Mouse (Mus musculus): ENCODE data around the gene Epm2a.

Gene Epm2a

GRCm38 (mm10) chr10:11429059-11429812 lies 86.0 kb downstream of the Epm2a start:
- no peak for DNase-seq

- DNase-seq = peak; percentile 19
These were observed 93.8 kb downstream of the Epm2a start for GRCm38 (mm10) chr10:11436961-11437360.

- no peak for DNase-seq
These were observed 95.3 kb downstream of the Epm2a start for GRCm38 (mm10) chr10:11438461-11438860.

- DNase-seq = no peak
These were observed 96.1 kb downstream of the Epm2a start for GRCm38 (mm10) chr10:11439342-11439741.

DNA sequence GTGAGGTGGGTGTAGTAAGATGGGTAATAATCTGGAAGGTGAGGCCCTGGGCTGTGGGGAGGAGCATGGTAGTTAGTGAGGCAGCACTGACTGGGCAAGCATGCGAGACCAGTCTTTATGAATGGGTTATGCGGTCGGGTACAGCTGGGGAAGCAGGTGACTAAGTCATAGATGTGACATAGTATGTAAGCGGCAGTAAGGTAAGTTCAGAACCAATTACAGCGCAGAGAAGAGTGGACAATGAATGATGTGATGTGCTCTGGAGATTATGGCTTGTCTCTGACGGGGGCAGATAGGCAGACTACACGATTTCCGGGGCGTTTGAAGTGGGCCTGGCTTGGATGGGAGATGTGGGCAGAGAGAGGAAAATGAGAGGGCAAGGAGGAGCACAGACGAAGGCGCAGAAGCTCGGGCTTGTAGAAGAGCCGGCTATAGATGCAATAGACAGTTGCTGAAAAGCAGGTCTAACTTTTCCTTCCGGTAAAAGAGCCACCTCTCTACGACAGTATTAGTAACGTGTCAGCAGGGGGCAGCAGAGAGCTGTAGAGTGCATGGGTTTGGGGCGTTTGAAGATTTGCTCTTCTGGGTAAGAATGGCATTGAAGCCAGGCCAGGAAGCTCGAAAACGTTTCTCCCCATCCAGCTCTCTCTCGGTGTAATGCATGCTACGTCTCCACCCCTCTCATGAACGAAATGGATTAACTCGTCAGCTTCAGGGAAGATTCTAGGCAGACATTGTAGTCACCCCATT lies 106.5 kb downstream of the Epm2a start:
- DNase-seq = peak; percentile 71

DNA sequence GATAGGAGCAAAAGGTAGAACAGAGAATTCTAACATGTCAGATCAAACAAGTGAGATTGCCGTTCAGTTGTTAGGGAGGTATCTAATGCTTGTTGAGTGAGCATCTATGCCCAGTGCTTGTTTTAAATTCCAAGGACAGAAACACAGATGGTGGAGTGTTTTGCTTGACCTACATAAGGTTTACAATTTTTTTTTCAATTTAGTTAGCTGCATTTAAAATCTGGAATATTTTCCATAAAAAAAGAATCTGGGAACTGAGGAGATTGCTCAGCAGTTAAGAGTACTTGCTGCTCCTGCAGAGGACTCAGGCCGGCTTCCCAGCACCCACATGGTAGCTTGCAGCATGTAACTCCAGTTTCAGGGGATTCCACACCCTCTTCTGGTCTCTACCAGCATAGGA lies 109.3 kb downstream of the Epm2a start:
- DNase-seq = no peak

GRCm38 (mm10) chr10:11457445-11457844 lies 114.2 kb downstream of the Epm2a start:
- DNase-seq = no peak

GRCm38 (mm10) chr10:11491956-11492355 lies 148.8 kb downstream of the Epm2a start:
- peak; percentile 20 for DNase-seq
